Mouse (Mus musculus) brown adipose tissue, adult 24 weeks (tissue): ENCODE data around the gene Pou3f3. TPM values are rescaled to one million over a fixed set of nuclear protein-coding genes. Genes with fewer than 3 reads are reported as not detected.

Experiments used
- H3K27ac ChIP-seq: fragments of 200-500 bp; replicated peaks from 2 replicates; pipeline ENCODE4 v1.5.1; 2012; ENCODE audit warnings: low read depth, mild to moderate bottlenecking, low read length
- H3K4me1 ChIP-seq: fragments of 200-500 bp; 2 replicates; pipeline ENCODE4 v1.6.1; 2012; ENCODE audit warnings: low read length, mixed read lengths; ENCODE audit not compliant: control insufficient read depth, insufficient read depth, insufficient read length
- H3K4me3 ChIP-seq: fragments of 200-500 bp; 2 replicates; pipeline ENCODE4 v1.5.1; 2012; ENCODE audit warnings: low read depth, mild to moderate bottlenecking, low read length, moderate library complexity; ENCODE audit not compliant: insufficient read depth
- polyA plus RNA-seq: library from polyadenylated mRNA; stranded (reverse); fragments of >200 nt; gene quantifications from 2 replicates; pipeline ENCODE4 v1.2.4, GENCODE M21; 2012; ENCODE audit not compliant: missing spikeins, insufficient read depth, insufficient read length

The Pou3f3 gene
- polyA plus RNA-seq, 1 experiment, result not detected

DNA sequence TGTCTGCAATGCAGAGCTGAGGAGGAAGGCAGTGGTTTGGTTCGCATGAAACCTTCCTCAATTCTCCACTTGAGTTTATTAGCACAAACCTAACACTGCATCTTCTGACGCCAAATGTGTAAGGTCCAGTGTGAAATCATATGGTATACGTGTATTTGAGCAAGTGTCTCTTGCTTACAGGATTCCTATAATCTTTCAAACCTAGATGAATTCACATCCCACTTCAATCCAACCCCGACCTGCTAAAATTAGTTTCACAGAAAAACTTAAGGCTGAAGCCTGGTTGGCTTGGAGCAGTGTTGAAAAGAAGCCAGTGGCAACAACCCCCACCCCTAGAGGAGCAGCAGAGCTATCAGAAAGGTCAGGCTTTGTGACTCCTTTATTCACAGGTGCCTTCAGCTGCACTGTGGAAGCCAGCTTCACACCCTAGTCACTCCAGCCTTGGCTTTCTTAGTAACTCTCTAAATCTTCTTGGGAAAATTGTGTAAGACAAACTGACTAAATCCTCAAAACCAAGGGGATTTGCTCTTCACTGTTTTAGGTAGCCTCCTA, 5.5 kb upstream of the Pou3f3 start:
- Histone ChIP-seq H3K27ac (no peak overlapping the region), H3K4me1 (peaks cover 6% of the 10 kb centered on the region)

DNA sequence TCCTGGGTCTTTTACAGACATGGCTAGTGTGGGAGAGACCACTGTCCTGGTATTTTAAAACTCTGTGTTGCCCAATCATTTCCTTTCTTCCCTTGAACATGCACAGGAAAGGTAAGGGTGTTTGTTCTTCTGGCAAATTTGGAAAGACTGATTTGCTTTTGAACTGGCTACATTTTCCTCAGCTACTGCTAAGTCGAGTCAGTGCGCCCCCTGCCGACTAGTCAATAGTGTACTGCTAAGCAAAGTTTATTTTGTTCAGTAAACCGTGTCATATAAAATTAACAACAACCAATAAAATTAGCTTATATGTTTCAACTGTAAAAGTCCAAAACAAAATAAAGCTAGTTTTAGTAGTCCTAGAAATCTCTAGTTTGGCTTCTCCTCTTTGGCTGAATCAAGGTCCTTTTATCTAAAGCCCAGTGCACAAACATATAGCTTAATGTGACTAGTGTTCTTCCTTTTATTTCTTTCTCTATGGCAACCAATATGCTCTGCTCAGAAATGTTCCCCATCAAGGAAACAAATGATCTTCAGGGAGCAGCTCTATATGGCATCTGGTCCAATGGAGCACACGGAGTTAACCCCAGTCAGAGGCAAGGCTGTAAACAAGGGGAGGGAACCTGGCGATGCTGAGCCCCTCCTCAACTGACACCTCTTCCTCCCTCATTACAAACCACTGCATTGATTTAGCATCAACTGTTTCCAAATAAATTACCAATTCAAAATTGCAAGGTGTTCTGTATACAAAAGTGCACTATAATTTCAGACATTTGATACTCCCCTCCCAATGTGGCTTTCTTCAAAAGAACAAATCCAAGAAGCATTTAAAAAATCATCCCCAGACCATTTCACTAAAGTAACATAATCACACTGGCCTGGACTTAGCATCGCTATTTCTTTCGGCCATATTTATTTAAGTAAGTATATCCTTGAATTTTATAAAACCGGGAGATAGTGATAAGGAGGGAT, 4.1 kb upstream of the Pou3f3 start:
- Histone ChIP-seq H3K4me1 (peaks cover 6% of the 10 kb centered on the region), H3K27ac (no peak overlapping the region)

More for the DNA sequence above, 5.5 kb upstream of the Pou3f3 start:
- H3K4me3 ChIP-seq, result no peak overlapping the region

DNA sequence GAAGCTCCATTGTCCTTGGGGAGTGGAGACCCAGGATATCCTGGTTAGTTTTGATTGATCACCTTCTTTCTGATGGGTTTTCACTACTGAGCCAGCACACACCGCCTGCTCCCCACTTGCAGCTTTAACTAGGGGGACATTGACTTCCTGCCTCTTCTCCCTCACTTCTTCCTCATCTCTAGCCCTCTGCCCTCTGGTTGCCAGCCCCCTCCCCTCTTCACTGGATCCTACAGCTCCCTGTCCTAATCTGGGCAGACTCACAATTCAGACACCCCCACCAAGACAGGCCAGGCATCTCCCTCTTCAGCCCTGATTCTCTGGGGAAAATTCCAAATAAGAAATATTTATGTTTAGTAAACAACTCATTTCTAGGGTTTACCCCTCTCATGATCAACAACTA, 3.3 kb upstream of the Pou3f3 start:
- H3K27ac ChIP-seq, result no peak overlapping the region
- peaks cover 6% of the 10 kb centered on the region for H3K4me1 ChIP-seq
- no peak overlapping the region for H3K4me3 ChIP-seq

More for the DNA sequence above, 4.1 kb upstream of the Pou3f3 start:
- no peak overlapping the region for H3K4me3 ChIP-seq

DNA sequence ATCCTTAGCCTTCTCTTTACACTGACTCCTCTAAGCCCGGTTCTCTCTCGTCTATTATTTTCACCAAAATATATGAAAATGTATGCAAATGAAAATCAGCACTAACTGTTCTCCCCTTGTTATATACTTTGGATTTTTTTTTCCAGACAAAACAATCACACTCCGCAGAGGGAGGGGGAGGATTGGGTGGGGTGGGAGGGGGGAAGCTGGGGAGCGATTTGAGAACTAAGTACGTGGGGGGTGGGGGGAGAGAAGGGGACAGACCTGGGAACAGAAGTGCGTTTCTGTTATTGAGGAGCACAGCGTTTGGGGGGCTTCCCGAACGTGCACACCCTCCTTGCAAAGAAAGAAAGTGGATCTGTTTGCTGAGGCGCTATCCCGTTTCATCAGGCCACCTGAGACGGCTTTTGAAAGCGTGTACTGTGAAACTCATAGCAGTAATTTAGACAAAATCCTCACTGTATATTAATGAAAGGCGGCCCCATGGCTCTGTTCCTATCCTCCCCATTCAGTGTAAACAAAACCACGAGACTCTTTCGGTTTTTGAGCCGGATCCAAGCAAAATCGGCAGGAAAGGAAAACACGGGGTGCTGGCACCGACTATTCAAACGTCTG, 2.4 kb upstream of the Pou3f3 start:
- H3K27ac ChIP-seq, result no peak overlapping the region
- H3K4me1 ChIP-seq, result peaks cover 6% of the 10 kb centered on the region
- no peak overlapping the region for H3K4me3 ChIP-seq

DNA sequence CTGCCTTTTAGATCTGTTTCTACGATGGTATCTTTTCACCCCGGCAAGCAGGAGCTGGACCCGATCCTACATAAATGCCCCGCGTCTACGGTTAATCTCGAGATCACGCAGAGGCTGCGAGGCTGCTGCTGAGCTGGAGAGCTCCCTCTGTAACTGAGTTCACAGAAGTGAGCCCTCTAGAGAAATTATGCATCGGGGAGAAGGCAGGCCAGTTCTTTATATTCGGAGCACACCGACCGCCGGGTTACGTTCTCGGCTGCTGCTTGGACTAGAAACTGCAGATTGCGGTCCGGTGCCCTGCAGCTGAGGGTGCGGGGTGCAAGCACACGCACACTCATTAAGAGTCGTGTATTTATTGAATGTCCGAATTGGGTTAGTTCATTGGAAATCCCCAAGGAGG, 1.7 kb upstream of the Pou3f3 start:
- H3K4me1 ChIP-seq, result peaks cover 6% of the 10 kb centered on the region
- peak overlapping the region; percentile 40 for H3K4me3 ChIP-seq
- H3K27ac ChIP-seq, result no peak overlapping the region

DNA sequence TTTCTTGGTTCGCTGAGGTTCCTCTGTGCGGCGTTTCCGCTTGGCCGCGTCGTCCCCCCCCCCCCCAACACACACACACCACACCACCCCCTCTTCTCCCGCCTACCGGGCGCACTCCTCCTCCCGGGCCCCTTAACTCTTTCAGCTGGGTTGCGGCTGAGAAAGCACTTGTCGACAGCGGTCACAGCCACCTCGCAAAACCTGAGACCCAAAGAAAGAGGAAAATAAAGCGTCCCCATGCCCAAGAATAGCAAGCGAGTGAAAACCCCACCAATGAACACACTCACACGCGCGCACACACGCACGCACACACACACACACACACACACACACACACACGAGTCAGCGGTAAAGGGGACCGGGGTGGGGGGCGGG, 1.3 kb upstream of the Pou3f3 start:
- H3K4me1 ChIP-seq, result peaks cover 6% of the 10 kb centered on the region
- H3K4me3 ChIP-seq, result peak overlapping the region; percentile 40
- H3K27ac ChIP-seq, result no peak overlapping the region

DNA sequence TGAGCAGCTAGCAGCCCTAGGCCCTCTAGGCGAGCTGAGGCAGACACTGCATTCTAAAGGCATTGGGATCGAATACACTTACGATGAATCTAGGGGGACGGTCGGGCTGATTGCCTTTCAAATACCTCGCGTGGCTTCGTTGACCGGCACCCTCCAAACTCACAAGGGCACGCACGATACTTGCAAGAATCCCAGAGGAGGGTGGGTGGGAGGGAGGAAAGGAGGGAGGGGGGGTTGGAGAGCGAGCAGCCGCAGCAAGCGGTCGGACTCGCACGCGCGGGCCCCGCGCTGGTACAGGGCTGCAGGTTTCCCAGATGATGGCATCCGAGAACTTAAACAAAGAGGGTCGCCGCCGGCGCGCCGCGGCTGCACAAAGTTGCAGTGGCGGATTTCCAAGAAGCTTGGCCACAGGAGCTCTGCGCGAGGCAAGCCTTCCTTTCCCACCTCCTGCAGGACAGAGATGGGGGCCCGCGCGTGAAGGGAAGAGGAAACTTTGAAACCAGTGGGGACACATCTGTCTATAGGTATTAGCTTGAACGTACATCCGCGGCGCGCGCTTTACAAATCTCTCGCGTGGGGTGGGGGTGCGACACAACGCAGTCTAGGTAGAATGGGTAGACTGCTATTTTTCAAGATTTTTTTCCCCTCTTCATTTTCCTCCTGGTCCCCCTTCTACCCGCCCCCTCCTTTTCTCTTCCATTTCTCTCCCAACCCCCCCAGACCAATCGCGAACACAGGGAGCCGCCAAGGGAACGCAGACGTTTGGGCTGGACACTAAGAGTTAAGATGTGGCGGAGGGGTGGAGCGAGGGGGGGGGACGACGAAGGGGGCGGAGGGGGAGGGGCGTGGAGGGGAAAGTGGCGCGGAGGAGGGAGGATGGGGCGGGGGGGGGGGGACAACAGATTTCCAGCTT, 647 bp upstream of the Pou3f3 start:
- peak overlapping the region; percentile 33 for H3K4me3 ChIP-seq

DNA sequence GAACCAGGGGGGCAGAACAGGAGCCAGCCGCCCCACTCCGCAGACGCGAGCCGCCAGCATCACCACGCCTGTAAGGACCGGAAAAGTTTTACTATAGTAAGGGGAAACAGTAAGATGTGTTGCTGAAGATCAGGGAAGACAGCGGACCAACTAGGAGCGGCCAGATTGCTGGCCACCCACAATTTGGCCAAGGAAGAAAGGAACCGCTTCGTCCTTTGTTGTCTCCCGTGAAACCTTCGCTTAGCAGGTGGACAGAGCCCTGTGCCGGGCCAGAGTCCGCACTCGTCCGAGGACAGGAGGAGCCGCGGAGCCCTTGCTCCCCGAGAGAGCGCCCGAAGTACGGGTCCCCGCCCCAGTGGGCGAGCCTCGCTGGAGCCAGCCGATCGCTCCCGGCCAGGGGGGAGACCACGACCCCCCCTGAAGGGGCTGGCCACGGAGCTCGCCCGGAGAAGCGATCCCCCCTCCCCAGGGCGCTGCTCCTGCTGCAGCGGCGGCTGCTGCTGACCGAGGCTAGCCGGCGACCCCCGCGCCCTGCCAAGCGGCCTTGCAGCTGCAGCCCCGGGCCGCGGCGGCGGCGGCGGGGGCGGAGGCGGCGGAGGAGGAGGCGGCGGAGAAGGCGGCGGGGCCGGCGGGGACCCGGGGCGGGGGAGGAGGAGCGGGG, 933 bp downstream of the Pou3f3 start:
- Histone ChIP-seq H3K27ac (no peak overlapping the region), H3K4me3 (peak overlapping the region; percentile 43), H3K4me1 (peaks cover 6% of the 10 kb centered on the region)

More for the DNA sequence above, 647 bp upstream of the Pou3f3 start:
- H3K27ac ChIP-seq, result no peak overlapping the region
- H3K4me1 ChIP-seq, result peaks cover 6% of the 10 kb centered on the region

DNA sequence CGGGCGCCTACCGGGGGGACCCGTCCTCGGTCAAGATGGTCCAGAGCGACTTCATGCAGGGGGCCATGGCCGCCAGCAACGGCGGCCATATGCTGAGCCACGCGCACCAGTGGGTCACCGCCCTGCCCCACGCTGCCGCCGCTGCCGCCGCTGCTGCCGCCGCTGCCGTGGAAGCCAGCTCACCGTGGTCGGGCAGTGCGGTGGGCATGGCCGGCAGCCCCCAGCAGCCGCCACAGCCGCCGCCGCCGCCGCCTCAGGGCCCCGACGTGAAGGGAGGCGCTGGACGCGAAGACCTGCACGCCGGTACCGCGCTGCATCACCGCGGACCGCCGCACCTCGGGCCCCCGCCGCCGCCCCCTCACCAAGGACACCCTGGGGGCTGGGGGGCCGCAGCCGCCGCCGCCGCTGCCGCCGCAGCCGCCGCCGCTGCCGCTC, 1.8 kb downstream of the Pou3f3 start:
- no peak overlapping the region for H3K27ac ChIP-seq
- H3K4me1 ChIP-seq, result peaks cover 6% of the 10 kb centered on the region
- H3K4me3 ChIP-seq, result peak overlapping the region; percentile 22

DNA sequence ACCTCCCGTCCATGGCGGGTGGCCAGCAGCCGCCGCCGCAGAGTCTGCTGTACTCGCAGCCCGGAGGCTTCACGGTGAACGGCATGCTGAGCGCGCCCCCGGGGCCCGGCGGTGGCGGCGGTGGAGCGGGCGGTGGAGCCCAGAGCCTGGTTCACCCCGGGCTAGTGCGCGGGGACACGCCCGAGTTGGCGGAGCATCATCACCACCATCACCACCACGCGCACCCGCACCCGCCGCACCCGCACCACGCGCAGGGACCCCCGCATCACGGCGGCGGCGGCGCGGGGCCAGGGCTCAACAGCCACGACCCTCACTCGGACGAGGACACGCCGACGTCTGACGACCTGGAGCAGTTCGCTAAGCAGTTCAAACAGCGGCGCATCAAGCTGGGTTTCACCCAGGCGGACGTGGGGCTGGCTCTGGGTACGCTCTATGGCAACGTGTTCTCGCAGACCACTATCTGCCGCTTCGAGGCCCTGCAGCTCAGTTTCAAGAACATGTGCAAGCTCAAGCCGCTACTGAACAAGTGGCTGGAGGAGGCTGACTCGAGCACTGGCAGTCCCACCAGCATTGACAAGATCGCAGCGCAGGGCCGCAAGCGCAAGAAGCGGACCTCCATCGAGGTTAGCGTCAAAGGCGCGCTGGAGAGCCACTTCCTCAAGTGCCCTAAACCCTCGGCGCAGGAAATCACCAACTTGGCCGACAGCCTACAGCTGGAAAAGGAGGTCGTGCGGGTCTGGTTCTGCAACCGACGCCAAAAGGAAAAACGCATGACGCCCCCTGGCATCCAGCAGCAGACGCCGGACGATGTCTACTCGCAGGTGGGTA, 2.4 kb downstream of the Pou3f3 start:
- Histone ChIP-seq H3K27ac (no peak overlapping the region), H3K4me1 (peaks cover 6% of the 10 kb centered on the region), H3K4me3 (0 out of 2 replicates have a peak overlapping the region, but pooled peaks have one; percentile 8)

DNA sequence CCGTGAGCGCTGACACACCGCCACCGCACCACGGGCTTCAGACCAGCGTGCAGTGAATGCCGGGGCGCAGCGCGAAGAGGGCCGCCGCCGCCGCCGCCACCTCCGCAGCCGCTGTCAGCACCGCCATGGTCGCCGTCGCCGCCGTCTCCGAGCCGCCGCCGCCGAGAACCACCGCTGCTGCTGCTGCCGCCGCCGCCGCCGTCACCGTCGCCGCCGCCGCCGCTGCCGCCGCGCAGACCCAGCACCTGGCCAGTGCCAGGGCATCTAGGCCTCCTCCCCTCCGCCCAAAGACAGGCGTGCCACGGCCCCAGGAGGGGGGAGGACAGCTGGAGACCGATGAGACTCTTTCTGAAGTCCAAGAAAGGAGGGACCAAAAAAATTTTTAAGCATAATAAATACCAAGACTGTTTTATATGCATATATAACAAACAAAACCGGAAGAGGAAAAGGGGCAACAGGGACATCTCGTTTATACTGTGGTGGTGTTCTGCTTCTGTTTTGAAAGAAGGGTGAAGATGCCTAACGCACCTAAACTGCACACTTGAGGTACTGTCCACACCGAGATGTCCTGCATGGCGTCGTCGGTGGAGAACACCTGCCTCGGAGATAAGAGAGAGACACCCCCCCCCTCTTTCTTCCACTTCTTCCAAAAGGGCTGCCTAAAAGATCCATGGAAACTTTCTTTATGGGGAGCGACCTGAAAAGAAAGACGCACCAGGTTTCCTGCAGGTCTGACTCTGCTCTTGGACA, 3.2 kb downstream of the Pou3f3 start:
- Histone ChIP-seq H3K4me3 (no peak overlapping the region), H3K27ac (no peak overlapping the region), H3K4me1 (peaks cover 4% of the 10 kb centered on the region)

DNA sequence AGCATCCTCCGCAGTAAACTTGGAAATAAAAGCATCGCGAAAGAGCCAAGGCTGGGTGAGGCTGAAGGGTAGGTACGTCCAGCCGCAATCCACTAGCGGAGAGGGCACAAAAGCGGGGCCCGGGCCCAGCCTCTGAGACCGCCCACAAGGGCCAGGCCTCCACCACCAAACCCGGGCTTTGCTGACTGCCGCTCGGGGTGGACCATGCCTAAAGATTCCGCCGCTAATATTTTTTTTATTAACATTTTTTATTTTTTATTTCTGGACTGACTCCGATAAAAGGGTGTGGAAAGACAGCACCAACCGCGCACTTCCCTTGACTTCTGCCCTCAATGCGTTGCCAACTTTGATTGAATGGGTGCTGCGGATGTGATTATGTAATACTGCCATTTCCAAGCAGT, 3.9 kb downstream of the Pou3f3 start:
- no peak overlapping the region for H3K4me3 ChIP-seq
- H3K4me1 ChIP-seq, result peaks cover under 1% of the 10 kb centered on the region
- H3K27ac ChIP-seq, result no peak overlapping the region

DNA sequence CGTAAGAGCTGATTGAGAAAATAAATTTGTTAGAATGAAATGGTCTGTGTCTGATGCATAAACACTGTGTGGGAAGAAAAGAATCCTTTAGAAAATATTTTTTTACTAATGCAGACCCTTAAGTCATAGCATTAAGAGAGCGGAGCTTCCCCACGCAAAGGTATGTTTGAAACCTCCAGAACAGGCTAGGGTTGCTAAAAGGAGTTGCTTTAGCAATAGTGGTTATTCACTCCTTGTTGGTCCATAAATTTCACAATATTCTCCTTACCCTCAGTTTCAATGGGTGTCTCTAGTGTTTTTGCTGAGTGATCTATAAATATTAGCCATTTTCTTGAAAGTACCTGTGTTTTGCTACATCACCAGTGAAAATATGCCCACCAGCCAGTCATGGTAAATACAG, 4.6 kb downstream of the Pou3f3 start:
- Histone ChIP-seq H3K4me1 (no peaks in the 10 kb centered on the region), H3K27ac (no peak overlapping the region)

More for the DNA sequence above, 4.6 kb downstream of the Pou3f3 start:
- H3K4me3 ChIP-seq, result no peak overlapping the region
